Mouse (Mus musculus) limb, embryonic 15.5 days (tissue): Measurements from ENCODE around the gene Cdcp1. TPM values are rescaled to one million over a fixed set of nuclear protein-coding genes. Genes with fewer than 3 reads are reported as not detected.

Experiments used
- ATAC-seq: fragments of 200-750 bp; cut with Nextera tagmentation; 2 replicates; pipeline ENCODE4 v1.8.0; 2017; ENCODE audit warnings: low read depth, moderate TSS enrichment; ENCODE audit not compliant: insufficient number of reproducible peaks, low FRiP score, low TSS enrichment
- H3K27ac ChIP-seq: fragments of 300-500 bp; sonication (generic); 2 replicates; pipeline ENCODE4 v1.5.1; 2015; ENCODE audit warnings: moderate library complexity, mild to moderate bottlenecking, inconsistent platforms
- H3K27me3 ChIP-seq: fragments of 300-500 bp; sonication (generic); 2 replicates; pipeline ENCODE4 v1.6.1; 2015; ENCODE audit warnings: inconsistent platforms
- H3K36me3 ChIP-seq: fragments of 300-500 bp; sonication (generic); 2 replicates; pipeline ENCODE4 v1.6.1; 2015; ENCODE audit warnings: inconsistent platforms
- H3K4me1 ChIP-seq: fragments of 300-500 bp; sonication (generic); 2 replicates; pipeline ENCODE4 v1.6.1; 2015; ENCODE audit warnings: inconsistent platforms
- H3K4me2 ChIP-seq: fragments of 300-500 bp; sonication (generic); 2 replicates; pipeline ENCODE4 v1.6.1; 2015; ENCODE audit warnings: mild to moderate bottlenecking, inconsistent platforms
- H3K4me3 ChIP-seq: fragments of 300-500 bp; sonication (generic); 2 replicates; pipeline ENCODE4 v1.5.1; 2015; ENCODE audit warnings: mild to moderate bottlenecking, inconsistent platforms
- H3K9ac ChIP-seq: fragments of 300-500 bp; sonication (generic); 2 replicates; pipeline ENCODE4 v1.6.1; 2015; ENCODE audit warnings: inconsistent platforms
- H3K9me3 ChIP-seq: fragments of 300-500 bp; sonication (generic); 2 replicates; pipeline ENCODE4 v1.6.1; 2016; ENCODE audit warnings: inconsistent platforms
- WGBS: fragments of 180-500 bp; shearing (Covaris S2); methylation state at CpG from one replicate; pipeline ENCODE4 v1.1.7; 2015; 5-methylcytosine and 5-hydroxymethylcytosine counted together
- polyA plus RNA-seq: library from polyadenylated mRNA; unstranded; fragments of >200 nt; fragmentation: Nextera tagmentation; extraction: Ambion mirVana; gene quantifications from 2 replicates; pipeline ENCODE4 v1.2.1, GENCODE M21; 2015

Cdcp1 gene
- polyA plus RNA-seq, 1 experiment from 2014 or later = 9.7 TPM

DNA sequence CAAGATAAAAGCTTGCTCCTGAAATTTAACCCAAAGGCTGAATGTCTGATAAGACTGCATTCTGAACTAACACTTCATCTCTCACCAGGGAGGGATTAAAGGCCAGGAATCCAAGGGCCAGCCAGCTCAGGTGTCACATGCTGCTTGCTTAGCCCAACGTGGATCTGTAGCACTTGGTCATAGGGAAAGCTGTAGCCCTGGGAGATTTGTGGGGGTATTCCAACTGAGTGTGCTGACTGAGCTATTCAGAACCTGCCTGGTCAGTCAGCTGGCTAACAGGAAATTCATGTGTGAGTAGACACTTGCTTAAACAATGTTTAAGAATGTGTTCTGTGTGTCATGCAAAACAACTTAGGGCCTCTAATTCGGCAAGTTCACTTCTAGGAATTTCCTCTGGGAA lies 9.3 kb downstream of the Cdcp1 start:
- Histone ChIP-seq H3K27ac (no peak overlapping the region), H3K4me1 (no peaks in the 10 kb centered on the region), H3K27me3 (no peaks in the 10 kb centered on the region), H3K4me2 (no peak overlapping the region), H3K9me3 (no peaks in the 10 kb centered on the region), H3K36me3 (no peaks in the 10 kb centered on the region), H3K4me3 (no peak overlapping the region), H3K9ac (no peak overlapping the region)
- ATAC-seq = no peak
- WGBS = 37% methylated on average over 2 of the region's 2 CpGs

GRCm38 (mm10) chr9:123200116-123200515 lies 15.7 kb downstream of the Cdcp1 start:
- ATAC-seq = no peak
- Histone ChIP-seq H3K9ac (no peak overlapping the region), H3K36me3 (no peaks in the 10 kb centered on the region), H3K4me3 (no peak overlapping the region), H3K4me2 (no peak overlapping the region), H3K9me3 (no peaks in the 10 kb centered on the region), H3K27ac (no peak overlapping the region), H3K4me1 (no peaks in the 10 kb centered on the region), H3K27me3 (no peaks in the 10 kb centered on the region)
- WGBS = 70% methylated on average over 3 of the region's 3 CpGs

- H3K4me3 ChIP-seq = no peak overlapping the region
- H3K4me2 ChIP-seq = no peak overlapping the region
- no peak overlapping the region for H3K9ac ChIP-seq
- no peak for ATAC-seq
- H3K4me1 ChIP-seq = no peaks in the 10 kb centered on the region
- no peaks in the 10 kb centered on the region for H3K36me3 ChIP-seq
- no peak overlapping the region for H3K27ac ChIP-seq
- WGBS = 64% methylated on average over 2 of the region's 2 CpGs
- H3K27me3 ChIP-seq = no peaks in the 10 kb centered on the region
- H3K9me3 ChIP-seq = no peaks in the 10 kb centered on the region
Measured at GRCm38 (mm10) chr9:123188271-123188670, 27.6 kb downstream of the Cdcp1 start.

GRCm38 (mm10) chr9:123187589-123187988 lies 28.2 kb downstream of the Cdcp1 start:
- no peaks in the 10 kb centered on the region for H3K4me1 ChIP-seq
- no peak overlapping the region for H3K27ac ChIP-seq
- H3K9ac ChIP-seq = no peak overlapping the region
- H3K36me3 ChIP-seq = no peaks in the 10 kb centered on the region
- H3K4me2 ChIP-seq = no peak overlapping the region
- H3K9me3 ChIP-seq = no peaks in the 10 kb centered on the region
- no peak for ATAC-seq
- WGBS = 100% methylated on average over 5 of the region's 5 CpGs
- no peaks in the 10 kb centered on the region for H3K27me3 ChIP-seq
- no peak overlapping the region for H3K4me3 ChIP-seq

GRCm38 (mm10) chr9:123186151-123186550 lies 29.7 kb downstream of the Cdcp1 start:
- Histone ChIP-seq H3K27me3 (no peaks in the 10 kb centered on the region), H3K27ac (no peak overlapping the region), H3K9me3 (no peaks in the 10 kb centered on the region), H3K9ac (no peak overlapping the region), H3K4me2 (no peak overlapping the region), H3K36me3 (no peaks in the 10 kb centered on the region), H3K4me3 (no peak overlapping the region), H3K4me1 (no peaks in the 10 kb centered on the region)
- ATAC-seq = no peak
- 84% methylated on average over 5 of the region's 5 CpGs for WGBS

GRCm38 (mm10) chr9:123185546-123185945 lies 30.3 kb downstream of the Cdcp1 start:
- Histone ChIP-seq H3K27ac (no peak overlapping the region), H3K4me3 (no peak overlapping the region), H3K9ac (no peak overlapping the region), H3K4me2 (no peak overlapping the region), H3K9me3 (no peaks in the 10 kb centered on the region), H3K36me3 (no peaks in the 10 kb centered on the region), H3K27me3 (no peaks in the 10 kb centered on the region), H3K4me1 (no peaks in the 10 kb centered on the region)
- 44% methylated on average over 2 of the region's 2 CpGs for WGBS
- ATAC-seq = no peak

DNA sequence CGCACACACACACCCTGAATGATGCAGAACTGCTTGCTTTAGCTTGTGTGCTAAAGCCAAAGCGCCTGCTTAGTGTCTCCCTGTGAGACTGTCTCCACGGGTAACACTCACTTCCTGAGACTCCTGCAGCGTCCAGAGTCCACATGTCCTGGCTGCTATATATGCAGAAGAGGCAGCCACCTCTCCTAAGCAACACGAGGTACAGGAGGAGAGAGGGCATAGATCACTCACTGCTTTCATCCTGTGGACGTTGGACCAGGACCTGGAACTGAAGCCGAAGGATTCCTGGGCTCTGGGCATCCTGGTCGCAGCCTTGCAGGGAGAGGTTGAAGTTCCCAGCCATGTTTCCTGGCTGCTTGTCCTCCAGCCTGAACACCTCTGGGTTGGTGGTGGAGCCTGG lies 32.6 kb downstream of the Cdcp1 start:
- WGBS = 76% methylated on average over 8 of the region's 8 CpGs
- Histone ChIP-seq H3K9ac (no peak overlapping the region), H3K4me1 (no peaks in the 10 kb centered on the region), H3K27me3 (no peaks in the 10 kb centered on the region), H3K4me2 (no peak overlapping the region), H3K36me3 (no peaks in the 10 kb centered on the region), H3K9me3 (no peaks in the 10 kb centered on the region), H3K4me3 (no peak overlapping the region), H3K27ac (no peak overlapping the region)
- no peak for ATAC-seq

DNA sequence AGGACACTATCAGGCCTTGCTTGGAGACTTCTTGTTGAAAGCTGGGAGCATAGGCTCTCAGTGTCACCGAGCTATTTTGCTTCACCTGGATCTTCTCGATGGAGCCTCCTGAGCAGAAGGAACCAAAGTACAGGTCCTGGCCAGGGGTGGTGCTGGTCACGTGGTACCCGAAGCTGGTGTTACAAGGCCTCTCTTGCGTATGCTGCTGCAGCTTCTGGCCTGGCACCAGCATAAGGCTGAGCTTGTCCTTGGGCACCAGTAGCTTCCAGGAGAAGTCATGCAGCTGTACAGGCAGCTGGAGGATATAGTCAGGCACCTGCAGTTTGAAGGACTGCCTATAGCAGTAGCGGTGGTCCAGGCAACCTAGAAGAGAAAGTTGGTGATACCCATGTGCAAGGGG lies 35.8 kb downstream of the Cdcp1 start:
- 89% methylated on average over 6 of the region's 6 CpGs for WGBS
- Histone ChIP-seq H3K9ac (no peak overlapping the region), H3K4me1 (no peaks in the 10 kb centered on the region), H3K4me3 (no peak overlapping the region), H3K36me3 (no peaks in the 10 kb centered on the region), H3K27me3 (no peaks in the 10 kb centered on the region), H3K27ac (no peak overlapping the region), H3K4me2 (no peak overlapping the region), H3K9me3 (no peaks in the 10 kb centered on the region)
- no peak for ATAC-seq

DNA sequence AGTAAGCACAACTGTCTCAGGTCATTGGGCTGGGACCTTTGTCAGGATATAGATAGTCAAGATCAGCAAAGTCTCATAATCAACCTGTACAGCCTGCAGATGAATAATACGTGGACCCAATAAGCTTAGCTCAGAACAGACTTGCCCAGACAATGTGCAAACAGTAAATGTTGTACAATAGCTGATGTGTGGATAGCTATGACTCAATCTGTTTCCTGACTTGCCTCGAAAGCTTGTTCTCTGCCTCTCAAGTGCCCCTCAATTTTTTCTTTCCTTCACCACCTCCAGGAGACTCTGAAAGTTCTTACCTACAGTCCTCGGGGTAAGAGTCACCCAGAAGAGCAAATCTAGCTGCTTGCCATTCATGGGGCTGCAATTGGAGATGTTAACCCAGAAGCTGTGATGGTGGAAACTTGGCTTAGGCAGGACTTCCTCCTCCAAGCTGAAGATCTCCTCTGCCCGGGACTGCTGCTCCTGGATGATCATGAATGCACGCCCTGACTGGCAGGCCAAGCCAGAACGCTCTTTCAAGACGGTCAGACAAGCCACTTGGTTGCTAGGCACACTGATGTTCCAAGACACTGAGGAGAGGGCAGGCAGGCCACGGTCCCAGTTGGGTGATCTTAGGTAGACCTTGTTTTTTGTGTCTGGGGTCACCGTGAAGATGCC lies 38.3 kb downstream of the Cdcp1 start:
- Histone ChIP-seq H3K9me3 (no peaks in the 10 kb centered on the region), H3K27ac (no peak overlapping the region), H3K4me2 (no peak overlapping the region), H3K27me3 (no peaks in the 10 kb centered on the region), H3K9ac (no peak overlapping the region), H3K4me1 (no peaks in the 10 kb centered on the region), H3K4me3 (no peak overlapping the region), H3K36me3 (no peaks in the 10 kb centered on the region)
- no peak for ATAC-seq
- 86% methylated on average over 9 of the region's 9 CpGs for WGBS

GRCm38 (mm10) chr9:123174356-123174755 lies 41.5 kb downstream of the Cdcp1 start:
- 67% methylated on average over 4 of the region's 4 CpGs for WGBS
- no peaks in the 10 kb centered on the region for H3K4me1 ChIP-seq
- no peak overlapping the region for H3K4me3 ChIP-seq
- H3K9me3 ChIP-seq = no peaks in the 10 kb centered on the region
- no peak overlapping the region for H3K27ac ChIP-seq
- no peaks in the 10 kb centered on the region for H3K27me3 ChIP-seq
- no peak overlapping the region for H3K9ac ChIP-seq
- ATAC-seq = no peak
- H3K4me2 ChIP-seq = no peak overlapping the region
- no peaks in the 10 kb centered on the region for H3K36me3 ChIP-seq

GRCm38 (mm10) chr9:123173760-123174159 lies 42.1 kb downstream of the Cdcp1 start:
- Histone ChIP-seq H3K27me3 (no peaks in the 10 kb centered on the region), H3K27ac (no peak overlapping the region), H3K4me1 (no peaks in the 10 kb centered on the region), H3K9ac (no peak overlapping the region), H3K4me2 (no peak overlapping the region), H3K4me3 (no peak overlapping the region), H3K36me3 (no peaks in the 10 kb centered on the region), H3K9me3 (no peaks in the 10 kb centered on the region)
- no peak for ATAC-seq
- 86% methylated on average over 6 of the region's 6 CpGs for WGBS

DNA sequence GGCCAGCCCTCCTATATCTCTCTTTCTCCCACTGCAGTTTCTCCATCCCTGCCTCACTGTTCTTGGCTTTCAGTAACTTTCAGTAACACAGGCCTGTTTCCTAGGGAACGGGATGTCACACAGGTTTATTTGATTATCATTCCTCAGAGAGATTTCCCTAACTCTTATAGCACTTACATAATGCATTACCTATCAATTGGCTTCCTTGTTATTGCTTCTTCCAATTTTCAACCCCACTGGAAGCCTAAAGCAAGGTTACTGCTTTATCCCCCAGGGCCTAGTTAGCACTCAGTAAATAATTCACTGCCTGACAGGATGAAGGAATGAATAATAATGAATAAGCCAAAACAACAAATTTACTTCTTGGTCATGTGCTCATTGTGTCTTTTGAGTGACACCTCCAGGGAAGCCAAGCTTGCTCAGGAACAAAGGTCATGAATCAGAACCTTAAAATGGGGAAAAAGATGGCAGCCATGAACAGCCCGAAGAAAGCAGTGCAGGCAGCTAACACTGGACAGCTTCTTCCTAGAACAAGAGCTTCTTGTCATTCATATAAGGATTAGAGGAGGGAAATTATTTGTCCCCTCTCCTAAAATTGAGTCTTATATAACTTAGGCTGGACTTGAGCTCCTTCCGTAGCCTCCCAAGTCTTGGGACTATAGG lies 49.9 kb downstream of the Cdcp1 start:
- Histone ChIP-seq H3K9me3 (no peaks in the 10 kb centered on the region), H3K4me2 (no peak overlapping the region), H3K27me3 (no peaks in the 10 kb centered on the region), H3K36me3 (no peaks in the 10 kb centered on the region), H3K27ac (no peak overlapping the region), H3K9ac (no peak overlapping the region), H3K4me1 (no peaks in the 10 kb centered on the region; the same call in 1 of the 2 replicates), H3K4me3 (no peak overlapping the region)
- 66% methylated on average over 3 of the region's 3 CpGs for WGBS
- no peak for ATAC-seq
